Mouse (Mus musculus): ENCODE measurements around the gene Myct1. TPM values are rescaled to one million over a fixed set of nuclear protein-coding genes. Genes with fewer than 3 reads are reported as not detected.
A peak's percentile ranks its signal among the peaks of the same experiment; 100 is the strongest.

Gene Myct1
- polyA plus RNA-seq, 1 experiment from 2014 or later = 2.1 TPM

DNA sequence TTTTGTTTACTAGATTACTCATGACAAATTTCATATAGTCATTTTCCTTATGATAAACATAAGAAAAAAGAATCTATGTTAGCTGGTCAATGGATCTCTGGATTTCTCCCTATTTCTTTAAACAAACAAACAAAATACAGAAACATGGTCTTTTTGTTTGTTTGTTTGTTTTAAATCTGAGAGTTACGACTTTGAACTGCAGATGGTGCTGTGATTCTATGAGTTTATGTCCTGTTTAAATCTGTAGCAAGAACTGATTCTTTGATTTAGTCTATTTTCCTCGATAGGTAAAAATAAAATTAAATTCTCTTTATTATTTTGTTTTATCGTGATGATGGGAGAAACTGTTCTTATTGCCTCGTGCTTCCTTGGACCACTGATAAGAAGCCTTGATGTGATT, 43.7 kb downstream of the Myct1 start:
- Histone ChIP-seq H3K4me3 (ENCODE audit: low read depth, low read length) (no peak overlapping the region), H3K9me3 (ENCODE audit: control insufficient read depth, low read length) (no peaks in the 10 kb centered on the region), H3K27ac (ENCODE audit: low read depth, low read length) (no peak overlapping the region), H3K4me1 (ENCODE audit: control insufficient read depth, insufficient read depth, low read length) (no peaks in the 10 kb centered on the region), H3K27me3 (ENCODE audit: control insufficient read depth, insufficient read depth, low read length) (no peaks in the 10 kb centered on the region), H3K36me3 (ENCODE audit: control insufficient read depth, insufficient read depth, low read length) (no peaks in the 10 kb centered on the region), H3K9ac (ENCODE audit: low read length) (no peak overlapping the region), H3K4me2 (ENCODE audit: low read depth) (no peak overlapping the region)
- 83% methylated on average over 4 of the region's 4 CpGs for WGBS
- no peak for DNase-seq (ENCODE audit: low spot score)
- no peak for ATAC-seq (ENCODE audit: insufficient read depth, low FRiP score, low TSS enrichment)

GRCm38 (mm10) chr10:5639112-5639511, 45.5 kb downstream of the Myct1 start, which contains the start of gene Vip:
Gene Vip, plus strand, starts transcription at chr10:5639218.
- Histone ChIP-seq H3K4me3 (ENCODE audit: low read depth, low read length) (no peak within 1 kb of the TSS), H3K9me3 (ENCODE audit: control insufficient read depth, low read length) (no peaks in the 10 kb centered on the region), H3K4me1 (ENCODE audit: control insufficient read depth, insufficient read depth, low read length) (no peaks in the 10 kb centered on the region), H3K4me2 (ENCODE audit: low read depth) (no peak within 1 kb of the TSS), H3K27ac (ENCODE audit: low read depth, low read length) (no peak within 1 kb of the TSS), H3K9ac (ENCODE audit: low read length) (no peak within 1 kb of the TSS), H3K27me3 (ENCODE audit: control insufficient read depth, insufficient read depth, low read length) (no peaks in the 10 kb centered on the region), H3K36me3 (ENCODE audit: control insufficient read depth, insufficient read depth, low read length) (no peaks in the 10 kb centered on the region)
- 33% methylated on average over 8 of the region's 8 CpGs for WGBS
- peak; percentile 48 for DNase-seq (ENCODE audit: low spot score)
- ATAC-seq (ENCODE audit: insufficient read depth, low FRiP score, low TSS enrichment) = no peak

Other genes starting within 250 kb of the Myct1 start
- 2.9 and 3.2 TPM in 2 replicates for gene Syne1, start 42.3 kb upstream of the Myct1 start, polyA plus RNA-seq (2014; fragmentation: Nextera tagmentation; extraction: Ambion mirVana)
- gene Vip, start 45.4 kb downstream of the Myct1 start, polyA plus RNA-seq (2014; fragmentation: Nextera tagmentation; extraction: Ambion mirVana) = 0.26 and 0.29 TPM in 2 replicates
- 75.1 and 86.3 TPM in 2 replicates for gene Fbxo5, start 211.8 kb downstream of the Myct1 start, polyA plus RNA-seq (2014; fragmentation: Nextera tagmentation; extraction: Ambion mirVana)
- gene Mtrf1l, start 230.1 kb downstream of the Myct1 start, polyA plus RNA-seq (2014; fragmentation: Nextera tagmentation; extraction: Ambion mirVana) = 11.7 and 12.3 TPM in 2 replicates